Mouse (Mus musculus) right cerebral cortex, postnatal 4 days (tissue): Measurements from ENCODE around the gene Met.

Experiments used
- DNase-seq: peaks from one replicate; pipeline ENCODE4 v3.0.0-alpha.2; 2022

The Met gene

GRCm38 (mm10) chr6:17495413-17495812 is 31.8 kb downstream of the Met start:
- no peak for DNase-seq

GRCm38 (mm10) chr6:17497366-17497765 is 33.8 kb downstream of the Met start:
- DNase-seq, result no peak

DNA sequence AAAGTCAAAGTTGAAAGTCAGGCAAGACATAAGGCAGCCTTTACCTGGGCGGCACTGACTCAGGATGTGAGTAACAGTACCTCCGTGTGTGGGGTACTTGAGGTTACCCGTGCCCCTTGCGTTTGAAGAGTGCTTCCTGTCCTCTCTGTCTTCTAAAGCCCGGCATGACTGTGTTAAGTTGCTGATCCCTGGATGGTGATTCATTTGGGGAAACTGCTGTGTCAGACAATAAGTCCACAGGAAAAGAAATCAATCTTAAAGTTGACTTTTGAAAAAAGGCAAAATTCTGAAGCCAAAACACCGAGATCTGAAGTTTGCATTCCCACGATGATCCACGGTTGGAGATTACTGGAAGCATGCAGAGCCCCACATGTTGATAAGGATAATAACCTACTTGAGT is 35.2 kb downstream of the Met start:
- DNase-seq, result no peak

- DNase-seq, result no peak
Measured at GRCm38 (mm10) chr6:17501440-17501839, 37.8 kb downstream of the Met start.

- no peak for DNase-seq
Measured at GRCm38 (mm10) chr6:17502311-17502710, 38.7 kb downstream of the Met start.

- no peak for DNase-seq
Measured at GRCm38 (mm10) chr6:17503724-17504123, 40.1 kb downstream of the Met start.

GRCm38 (mm10) chr6:17505530-17505929 is 41.9 kb downstream of the Met start:
- no peak for DNase-seq

DNA sequence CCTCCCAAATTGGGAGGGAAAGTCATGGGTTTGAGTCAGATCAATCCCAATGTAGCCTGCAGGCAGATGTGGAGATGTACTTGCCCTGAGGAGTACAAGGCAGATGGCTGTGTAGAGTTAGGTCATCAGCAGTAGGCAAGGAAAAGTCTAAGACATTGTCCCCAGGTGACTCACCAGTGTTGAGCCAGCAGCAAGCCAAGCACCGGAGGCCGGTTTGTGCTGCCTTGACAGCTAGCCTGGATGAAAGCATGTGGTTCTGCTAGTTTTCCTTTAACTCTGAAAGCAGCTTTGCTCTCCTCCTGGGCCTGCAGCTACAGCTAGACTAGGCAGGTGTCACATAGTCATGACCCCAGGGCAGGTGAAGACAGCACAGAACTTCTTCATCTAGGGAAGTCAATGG is 43.2 kb downstream of the Met start:
- DNase-seq, result no peak

- no peak for DNase-seq
Measured at GRCm38 (mm10) chr6:17508184-17508583, 44.6 kb downstream of the Met start.

DNA sequence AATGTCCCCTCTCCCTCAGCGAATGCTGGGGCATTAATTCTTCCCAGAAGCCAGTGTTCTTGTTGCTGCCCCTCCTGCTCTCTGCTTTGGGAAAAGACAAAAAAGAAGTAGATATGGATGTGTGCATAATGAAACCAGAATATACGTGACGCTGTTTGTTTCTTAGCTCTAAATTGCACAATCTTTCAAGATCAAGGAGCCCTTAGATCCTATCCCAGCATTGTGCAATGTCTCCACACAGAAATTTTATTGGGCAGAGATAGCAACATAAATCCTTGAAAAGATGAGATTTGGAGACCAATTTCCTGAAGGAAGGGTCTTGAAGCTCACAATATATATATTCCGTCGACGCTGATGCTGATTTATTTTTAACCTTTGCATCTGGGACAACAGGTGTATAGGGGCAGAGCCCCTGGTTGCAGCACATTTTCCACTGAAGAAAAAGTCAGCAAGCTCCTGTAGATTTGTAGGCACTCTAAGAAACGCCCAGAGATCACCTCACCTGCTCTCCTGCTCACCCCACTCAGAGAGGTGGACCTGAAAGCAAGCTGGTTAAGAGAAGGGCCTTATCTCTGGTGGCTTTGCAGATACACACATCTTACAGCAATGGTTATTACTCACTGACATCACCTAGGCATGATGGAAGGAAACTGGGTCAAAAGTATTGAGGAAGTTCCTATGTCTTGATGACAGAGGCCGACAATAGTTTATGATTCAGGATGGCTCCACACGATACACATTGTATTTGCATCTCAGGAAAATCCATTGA is 45.2 kb downstream of the Met start:
- DNase-seq, result no peak

GRCm38 (mm10) chr6:17513381-17513780 is 49.8 kb downstream of the Met start:
- no peak for DNase-seq

GRCm38 (mm10) chr6:17515775-17516460 is 52.3 kb downstream of the Met start:
- no peak for DNase-seq

DNA sequence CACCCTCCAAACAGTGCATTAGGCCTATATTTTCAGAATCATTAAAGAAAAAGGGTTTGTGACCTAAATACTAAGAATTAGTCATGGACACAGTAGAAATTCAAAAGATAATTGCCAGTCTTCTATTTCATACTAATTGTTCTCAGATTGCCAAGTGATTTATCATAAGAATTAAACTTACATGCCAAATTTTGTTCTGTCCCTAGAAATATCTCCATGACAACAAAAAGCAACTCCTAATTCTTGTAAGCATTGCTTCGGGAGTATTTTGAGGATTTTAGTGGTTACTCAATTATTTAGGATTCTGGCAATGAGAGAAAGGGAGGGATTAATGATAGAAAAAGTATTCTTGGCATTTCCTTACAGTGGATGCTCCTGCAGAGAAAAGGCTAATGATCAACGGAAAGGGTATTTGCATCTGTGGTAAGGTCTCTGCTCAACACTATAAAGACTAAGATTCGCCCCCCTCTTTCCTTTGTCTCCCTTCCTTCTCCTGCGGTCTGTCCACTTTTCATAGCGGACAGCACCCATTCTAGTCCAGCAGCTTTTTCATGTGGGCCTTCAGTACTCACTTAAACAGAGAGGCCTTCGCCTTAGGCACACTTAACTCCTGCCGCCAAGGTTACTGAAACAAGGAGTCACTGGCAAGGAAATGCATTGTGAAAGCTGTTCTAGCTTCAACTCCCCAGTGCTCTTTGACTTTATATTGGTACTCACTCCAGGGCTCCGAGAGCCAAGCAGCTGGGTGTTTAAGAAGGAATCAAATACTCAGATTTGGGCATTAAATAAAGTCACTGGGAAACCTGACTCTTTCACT is 58.5 kb downstream of the Met start:
- no peak for DNase-seq

GRCm38 (mm10) chr6:17522917-17523316 is 59.3 kb downstream of the Met start:
- DNase-seq, result no peak

- DNase-seq, result no peak
Measured at GRCm38 (mm10) chr6:17529490-17530269, 66.1 kb downstream of the Met start.

GRCm38 (mm10) chr6:17541615-17542014 is 78.0 kb downstream of the Met start:
- no peak for DNase-seq

DNA sequence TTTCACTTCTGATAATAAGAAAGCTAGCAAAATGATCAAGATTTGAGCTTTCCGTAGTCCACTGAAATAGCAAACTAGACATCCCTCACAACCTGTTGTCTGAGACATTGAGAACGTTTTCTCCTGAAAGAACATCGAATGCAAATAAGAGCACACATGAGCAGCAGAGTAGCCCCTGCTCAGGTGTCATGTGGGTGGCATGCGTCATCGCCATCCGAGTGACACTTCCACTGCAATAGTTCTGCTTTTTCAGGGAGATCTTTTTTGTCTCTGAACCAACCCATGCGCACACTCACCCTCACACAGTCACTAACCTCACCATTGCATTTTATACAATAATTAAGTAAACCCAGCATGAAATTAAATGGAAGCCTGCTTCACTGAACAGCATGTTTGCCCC is 78.8 kb downstream of the Met start:
- no peak for DNase-seq

GRCm38 (mm10) chr6:17545480-17545879 is 81.9 kb downstream of the Met start:
- no peak for DNase-seq

- no peak for DNase-seq
Measured at GRCm38 (mm10) chr6:17546341-17546740, 82.7 kb downstream of the Met start.

GRCm38 (mm10) chr6:17546825-17547224 is 83.2 kb downstream of the Met start:
- DNase-seq, result no peak

DNA sequence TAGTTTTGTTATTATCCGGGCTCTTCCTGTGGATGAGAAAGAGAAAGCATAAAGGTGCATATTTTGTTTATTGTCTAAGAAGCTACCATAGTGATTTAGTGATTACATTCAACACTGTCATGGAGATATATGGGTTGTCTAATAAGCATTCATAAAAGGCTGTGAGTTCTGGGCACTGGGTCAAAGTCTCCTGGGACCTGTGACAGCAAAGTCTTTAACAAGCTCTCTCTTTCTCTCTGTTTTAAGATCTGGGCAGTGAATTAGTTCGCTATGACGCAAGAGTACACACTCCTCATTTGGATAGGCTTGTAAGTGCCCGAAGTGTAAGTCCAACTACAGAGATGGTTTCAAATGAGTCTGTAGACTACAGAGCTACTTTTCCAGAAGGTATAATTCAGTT is 85.2 kb downstream of the Met start:
- no peak for DNase-seq

DNA sequence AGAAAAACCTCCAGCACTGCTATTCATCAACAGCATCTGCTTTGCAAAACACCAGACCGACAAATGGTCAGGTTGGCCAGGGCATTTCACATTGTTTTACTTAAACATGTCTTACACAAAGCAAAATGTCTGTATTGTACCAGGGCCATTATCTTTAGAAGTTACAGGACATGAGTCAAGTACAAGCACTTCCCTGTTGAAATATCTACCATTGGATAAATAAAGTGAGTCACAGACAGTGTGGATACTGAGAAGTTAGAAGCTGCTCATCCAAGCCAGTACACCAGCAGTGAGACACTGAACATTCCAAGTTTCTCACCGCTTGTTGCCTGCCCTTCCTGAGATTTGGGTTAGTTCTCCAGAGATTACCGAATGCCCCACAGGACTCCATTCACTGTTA is 86.0 kb downstream of the Met start:
- DNase-seq, result no peak

GRCm38 (mm10) chr6:17554263-17554662 is 90.7 kb downstream of the Met start:
- DNase-seq, result no peak
